Mouse (Mus musculus) gastrocnemius, adult 2 months (tissue): ENCODE results near the gene Eml2. TPM values are rescaled to one million over a fixed set of nuclear protein-coding genes. Genes with fewer than 3 reads are reported as not detected.

Experiments used
- DNase-seq: peaks from one replicate; pipeline ENCODE4 v3.0.0; 2022
- H3K27ac ChIP-seq: fragments of 200-600 bp; 2 replicates; pipeline ENCODE4 v1.8.1; 2022; ENCODE audit warnings: mild to moderate bottlenecking
- H3K4me3 ChIP-seq: fragments of 200-600 bp; 2 replicates; pipeline ENCODE4 v1.8.1; 2022; ENCODE audit warnings: mild to moderate bottlenecking, moderate library complexity
- CTCF ChIP-seq: fragments of 200-600 bp; IDR thresholded peaks from 2 replicates; pipeline ENCODE4 v1.8.1; 2022; ENCODE audit warnings: antibody characterized with exemption, mild to moderate bottlenecking, moderate library complexity
- intact Hi-C: fragments of 180-260 bp; cut with DNase I; formaldehyde crosslinking; loops from one replicate; pipeline ENCODE4 v1.15.1; 2025
- total RNA-seq, 2 experiments: library from RNA; stranded (reverse); gene quantifications; 2 replicates each; pipeline ENCODE4 v1.2.3; 2021

Gene Eml2
- total RNA-seq, 2 experiments from 2014 or later: 9.5 to 10.5 TPM

- peak within 1 kb of the TSS; percentile 94 for H3K27ac ChIP-seq
- TF ChIP-seq CTCF: peak; percentile 57
- peak within 1 kb of the TSS; percentile 73 for H3K4me3 ChIP-seq
- intact Hi-C loops: no loop called here
- DNase-seq: peak; percentile 99
Measured at GRCm38 (mm10) chr7:19227883-19228792, 51.9 kb downstream of the Eml2 start, which contains the start of gene Opa3. Opa3 (plus strand) TSS chr7:19228334.

- Histone ChIP-seq H3K27ac (peak overlapping the region; percentile 94), H3K4me3 (peak overlapping the region; percentile 73)
- TF ChIP-seq CTCF: no peak
- DNase-seq: no peak
- intact Hi-C loops: no loop called here
Measured at GRCm38 (mm10) chr7:19228793-19229148, 52.5 kb downstream of the Eml2 start.

GRCm38 (mm10) chr7:19229404-19229803 lies 53.2 kb downstream of the Eml2 start:
- DNase-seq: no peak
- intact Hi-C loops: no loop called here
- Histone ChIP-seq H3K4me3 (peak overlapping the region; percentile 73), H3K27ac (peak overlapping the region; percentile 94)
- TF ChIP-seq CTCF: no peak

- no peak for DNase-seq
- peak overlapping the region; percentile 73 for H3K4me3 ChIP-seq
- peak overlapping the region; percentile 94 for H3K27ac ChIP-seq
- TF ChIP-seq CTCF: no peak
- intact Hi-C loops: loop anchor here (5.0 kb wide), 1 partner anchor 132 kb away; no protein-coding TSS in a partner anchor
Measured at GRCm38 (mm10) chr7:19230041-19230580, 53.9 kb downstream of the Eml2 start.

- peak overlapping the region; percentile 94 for H3K27ac ChIP-seq
- TF ChIP-seq CTCF: no peak
- intact Hi-C loops: loop anchor here (5.0 kb wide), 1 partner anchor 131 kb away; no protein-coding TSS in a partner anchor
- H3K4me3 ChIP-seq: no peak overlapping the region
- DNase-seq: no peak
Measured at GRCm38 (mm10) chr7:19230899-19231298, 54.7 kb downstream of the Eml2 start.

- no peak for DNase-seq
- no peak for TF ChIP-seq CTCF
- intact Hi-C loops: loop anchor here (5.0 kb wide), 1 partner anchor 130 kb away; no protein-coding TSS in a partner anchor
- Histone ChIP-seq H3K4me3 (no peak overlapping the region), H3K27ac (peak overlapping the region; percentile 94)
Measured at GRCm38 (mm10) chr7:19231849-19232248, 55.6 kb downstream of the Eml2 start.

GRCm38 (mm10) chr7:19234652-19235051 lies 58.4 kb downstream of the Eml2 start:
- Histone ChIP-seq H3K4me3 (no peak overlapping the region), H3K27ac (peak overlapping the region; percentile 92)
- intact Hi-C loops: loop anchor here (5.0 kb wide), 1 partner anchor 128 kb away; no protein-coding TSS in a partner anchor
- TF ChIP-seq CTCF: no peak
- no peak for DNase-seq

- Histone ChIP-seq H3K27ac (peak overlapping the region; percentile 92), H3K4me3 (no peak overlapping the region)
- no peak for TF ChIP-seq CTCF
- DNase-seq: no peak
- intact Hi-C loops: no loop called here
Measured at GRCm38 (mm10) chr7:19235092-19235671, 59.0 kb downstream of the Eml2 start.

GRCm38 (mm10) chr7:19236411-19236810 lies 60.2 kb downstream of the Eml2 start:
- intact Hi-C loops: no loop called here

GRCm38 (mm10) chr7:19238344-19238743 lies 62.1 kb downstream of the Eml2 start:
- peak overlapping the region; percentile 92 for H3K27ac ChIP-seq
- peak; percentile 67 for DNase-seq

More at GRCm38 (mm10) chr7:19236411-19236810, 60.2 kb downstream of the Eml2 start:
- peak; percentile 67 for DNase-seq
- Histone ChIP-seq H3K4me3 (no peak overlapping the region), H3K27ac (peak overlapping the region; percentile 92)
- TF ChIP-seq CTCF: no peak

GRCm38 (mm10) chr7:19239423-19239822 lies 63.2 kb downstream of the Eml2 start:
- intact Hi-C loops: loop anchor here (2.0 kb wide), 1 partner anchor 43 kb away; the partner anchor contains the start of gene Rtn2
- DNase-seq: peak; percentile 93
- Histone ChIP-seq H3K27ac (peak overlapping the region; percentile 92), H3K4me3 (peak overlapping the region; percentile 13; the same call in 1 of the 2 replicates)
- TF ChIP-seq CTCF: peak; percentile 99

More at GRCm38 (mm10) chr7:19238344-19238743, 62.1 kb downstream of the Eml2 start:
- H3K4me3 ChIP-seq: 0 out of 2 replicates have a peak overlapping the region, but pooled peaks have one; percentile 2
- intact Hi-C loops: loop anchor here (2.0 kb wide), 1 partner anchor 44 kb away; the partner anchor contains the start of gene Rtn2
- no peak for TF ChIP-seq CTCF

GRCm38 (mm10) chr7:19239986-19240385 lies 63.8 kb downstream of the Eml2 start:
- no peak for DNase-seq
- Histone ChIP-seq H3K4me3 (no peak overlapping the region), H3K27ac (peak overlapping the region; percentile 92)
- intact Hi-C loops: loop anchor here (2.0 to 5.0 kb wide), 2 partner anchors 43 to 107 kb away; partner anchors contain the start of gene Rtn2
- TF ChIP-seq CTCF: no peak
